Mouse (Mus musculus): ENCODE results near the gene Ppp1r2.
"Not testable (repeated sequence)": the region's sequence is repeated elsewhere in the genome, so short reads cannot be mapped to it uniquely, and the experiment has no call there.

Ppp1r2 gene

GRCm38 (mm10) chr16:31274674-31275460 is at the start of gene Ppp1r2:
Gene Ppp1r2, minus strand, starts transcription at chr16:31275277.
- in situ Hi-C loops (cut with MboI, MseI), result no loop called here

DNA sequence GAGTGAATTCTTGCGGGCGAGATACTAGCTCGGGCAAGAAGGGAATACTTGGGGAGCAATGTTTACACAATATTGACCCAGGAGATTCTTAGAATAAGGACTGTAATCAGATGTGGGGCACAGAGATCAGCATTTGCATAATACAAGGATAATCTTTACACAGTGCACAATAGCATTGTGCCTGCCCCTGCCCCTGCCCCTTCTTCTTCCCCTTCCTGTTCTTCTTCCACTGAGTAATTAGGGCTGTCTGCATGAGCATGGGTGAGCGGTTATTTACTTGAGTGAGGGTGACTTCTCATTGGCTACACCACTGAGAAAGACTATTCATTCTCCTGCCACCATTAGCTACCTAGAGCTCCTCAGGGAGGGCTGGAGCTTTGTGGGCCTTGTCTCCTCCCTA is 46.4 kb upstream of the Ppp1r2 start:
- in situ Hi-C loops (cut with MboI, MseI), result no loop called here

DNA sequence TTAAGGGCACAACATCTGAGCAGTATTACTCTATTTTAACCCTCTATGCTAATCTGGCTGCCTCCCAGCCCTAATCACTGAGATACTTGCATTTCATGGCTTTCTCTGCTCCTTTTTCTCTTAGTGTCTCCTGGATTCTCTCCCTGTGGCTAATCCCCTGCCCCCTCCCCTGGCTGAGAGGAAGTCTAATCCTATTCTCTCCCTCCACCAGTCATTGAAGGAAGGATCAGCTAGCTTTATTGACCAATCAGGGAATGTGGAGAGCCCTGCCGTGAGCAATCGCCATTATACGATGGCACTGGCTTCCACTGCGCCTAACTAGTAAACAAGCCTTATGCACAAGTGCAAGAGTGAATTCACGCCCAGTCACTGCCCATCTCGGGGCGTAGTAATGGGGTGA is 45.9 kb upstream of the Ppp1r2 start:
- in situ Hi-C loops (cut with MboI, MseI), result no loop called here

DNA sequence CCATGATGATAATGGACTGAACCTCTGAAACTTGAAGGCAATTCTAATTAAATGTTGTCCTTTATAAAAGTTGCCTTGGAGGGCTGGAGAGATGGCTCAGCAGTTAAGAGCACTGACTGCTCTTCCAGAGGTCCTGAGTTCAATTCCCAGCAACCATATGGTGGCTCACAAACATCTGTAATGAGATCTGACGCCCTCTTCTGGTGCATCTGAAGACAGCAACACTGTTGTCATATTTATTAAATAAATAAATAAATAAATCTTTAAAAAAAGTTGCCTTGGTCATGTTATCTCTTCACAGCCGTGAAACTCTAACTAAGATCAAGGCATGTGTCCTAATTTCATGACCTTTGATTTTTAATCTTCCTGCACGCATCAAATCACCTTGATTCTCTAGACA is 44.6 kb upstream of the Ppp1r2 start:
- in situ Hi-C loops (cut with MboI, MseI), result not testable (repeated sequence)

DNA sequence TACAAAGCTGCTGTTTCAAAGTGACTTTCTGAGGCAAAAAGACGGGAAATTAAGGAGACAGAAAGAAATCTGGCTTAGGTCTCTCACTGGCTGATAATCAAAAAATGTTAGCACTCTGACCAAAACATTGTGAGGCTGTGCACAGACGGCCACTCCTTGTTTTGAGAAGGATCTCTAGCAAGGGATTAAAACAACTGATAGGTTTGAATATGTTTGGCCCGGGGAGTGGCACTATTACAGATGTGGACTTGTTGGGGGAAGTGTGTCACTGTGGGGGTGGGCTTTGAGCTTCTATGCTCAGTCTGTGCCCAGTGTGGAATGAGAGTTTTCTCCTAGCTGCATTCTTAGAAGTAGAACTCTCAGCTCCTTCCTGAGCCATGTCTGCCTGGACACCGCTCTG is 44.2 kb upstream of the Ppp1r2 start:
- in situ Hi-C loops (cut with MboI, MseI), result no loop called here

DNA sequence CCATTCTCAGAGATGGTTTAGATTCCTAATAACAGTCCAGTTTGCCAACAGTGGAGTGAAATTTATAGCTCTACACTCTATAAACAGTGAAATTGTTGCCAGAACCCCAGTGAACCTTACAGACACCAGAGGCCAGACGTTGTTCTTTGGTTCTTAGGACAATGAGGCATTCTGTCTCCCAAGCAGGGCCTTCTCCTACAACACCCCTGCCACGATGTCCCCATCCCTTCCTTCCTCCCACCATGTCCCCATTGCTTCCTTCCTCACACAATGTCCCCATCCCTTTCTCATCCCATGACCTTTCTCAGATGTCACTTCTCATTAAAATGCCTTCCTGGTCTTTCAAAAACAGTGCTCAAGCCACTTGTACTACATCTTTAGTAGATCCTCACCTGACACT is 43.3 kb upstream of the Ppp1r2 start:
- in situ Hi-C loops (cut with MboI, MseI), result no loop called here

DNA sequence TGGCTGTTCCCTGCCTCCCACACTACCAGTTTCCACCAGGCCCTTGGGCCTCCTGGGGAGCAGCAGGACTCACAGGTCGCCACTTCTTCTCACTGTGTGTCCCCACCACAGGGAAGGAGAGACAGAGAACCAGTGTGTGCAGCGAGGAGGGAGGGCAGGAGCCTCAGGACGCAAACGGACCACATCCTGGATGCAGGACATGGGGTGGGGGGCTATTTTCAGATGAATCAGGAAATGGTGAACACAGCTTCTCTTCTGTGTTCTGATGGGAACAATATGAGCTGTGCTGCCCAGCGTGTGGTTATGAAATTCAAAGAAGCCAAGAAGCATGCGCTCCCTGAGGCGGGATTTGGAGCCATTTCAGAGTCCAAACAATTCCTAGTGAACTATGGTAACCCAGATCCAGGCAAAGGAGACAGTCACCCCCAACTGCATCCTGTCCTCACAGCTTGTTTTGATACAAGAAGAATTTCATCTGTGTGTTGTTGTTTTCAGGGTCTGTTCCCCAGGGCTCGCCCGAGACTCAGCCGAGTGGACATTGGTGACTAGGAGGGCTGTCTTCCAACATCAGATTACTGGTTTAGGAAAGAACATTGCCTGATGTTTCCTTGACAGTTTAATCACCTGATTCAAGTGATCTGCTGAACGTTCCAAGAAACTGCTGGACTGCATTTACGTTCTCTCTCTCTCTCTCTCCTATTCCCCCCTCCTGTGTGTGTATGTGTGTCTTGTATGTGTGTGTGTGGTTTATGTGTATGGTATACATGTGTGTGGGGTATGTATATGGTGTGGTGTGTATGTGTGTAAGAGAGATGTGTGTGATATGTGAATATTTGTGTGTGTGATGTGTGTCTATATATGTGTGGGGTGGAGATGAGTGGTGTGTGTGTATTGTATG is 41.4 kb upstream of the Ppp1r2 start:
- in situ Hi-C loops (cut with MboI, MseI), result not testable (repeated sequence)

DNA sequence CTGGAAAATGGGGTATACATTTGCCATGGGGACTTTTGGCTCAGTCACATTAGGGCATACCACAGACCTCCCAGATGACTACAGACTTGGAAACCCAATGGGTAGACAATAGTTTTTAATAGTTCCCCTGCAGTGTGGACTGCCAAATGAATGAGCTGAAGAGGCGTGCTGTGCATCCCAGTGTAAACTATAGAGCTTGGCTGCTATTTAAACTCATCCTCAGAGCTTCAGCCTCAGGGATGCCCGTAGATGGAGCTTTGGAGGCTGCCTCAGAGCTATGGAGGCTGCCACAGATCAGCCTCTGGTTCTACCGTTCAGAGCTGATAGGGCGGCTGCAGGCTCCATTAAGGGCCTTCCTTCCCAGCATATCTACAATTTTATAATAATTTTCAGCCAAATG is 40.2 kb upstream of the Ppp1r2 start:
- in situ Hi-C loops (cut with MboI, MseI), result no loop called here

GRCm38 (mm10) chr16:31314497-31315233 is 39.6 kb upstream of the Ppp1r2 start, which contains the start of gene Apod:
Gene Apod, minus strand, starts transcription at chr16:31314808.
- in situ Hi-C loops (cut with MboI, MseI), result no loop called here

GRCm38 (mm10) chr16:31313611-31314010 is 38.5 kb upstream of the Ppp1r2 start:
- in situ Hi-C loops (cut with MboI, MseI), result no loop called here

DNA sequence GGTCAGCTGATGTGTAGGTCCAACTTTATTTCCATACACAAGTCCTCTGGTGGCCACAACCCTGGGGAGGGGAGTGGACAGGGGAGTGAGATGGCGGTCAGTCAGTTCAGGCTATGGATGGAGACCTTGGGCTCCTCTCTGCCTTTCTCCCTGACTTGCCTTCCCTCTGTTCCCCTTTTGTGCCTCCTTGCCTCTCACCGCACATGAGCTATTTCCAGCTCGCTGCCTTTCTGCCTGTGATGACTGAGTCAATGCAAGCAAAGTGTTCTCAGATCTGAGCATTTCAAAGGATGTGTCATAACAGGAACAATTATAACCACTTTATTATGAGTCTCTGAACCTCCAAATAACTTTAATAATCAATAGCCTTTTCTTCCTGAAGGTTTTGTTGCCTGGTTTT is 37.2 kb upstream of the Ppp1r2 start:
- in situ Hi-C loops (cut with MboI, MseI), result no loop called here

GRCm38 (mm10) chr16:31305199-31305919 is 30.3 kb upstream of the Ppp1r2 start:
- in situ Hi-C loops (cut with MboI, MseI), result no loop called here

DNA sequence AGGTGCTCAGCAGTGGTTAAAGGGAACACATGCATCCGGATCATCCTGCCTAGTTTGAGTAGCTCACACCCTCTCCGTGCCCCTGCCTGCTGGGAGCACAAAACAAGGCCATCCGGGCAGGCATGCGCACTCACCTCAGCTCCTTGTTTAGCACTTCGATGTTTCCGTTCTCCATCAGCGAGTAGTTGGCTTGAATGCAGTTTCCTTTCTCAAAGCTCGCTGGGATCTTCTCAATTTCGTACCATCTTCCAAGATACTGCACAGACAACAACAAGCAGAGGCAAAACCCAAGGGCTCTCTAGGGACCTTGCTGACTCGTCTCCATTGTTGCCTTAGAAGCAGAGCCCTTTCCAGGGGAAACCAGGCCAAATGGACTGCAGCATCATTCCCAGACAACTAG is 28.2 kb upstream of the Ppp1r2 start:
- in situ Hi-C loops (cut with MboI, MseI), result no loop called here

DNA sequence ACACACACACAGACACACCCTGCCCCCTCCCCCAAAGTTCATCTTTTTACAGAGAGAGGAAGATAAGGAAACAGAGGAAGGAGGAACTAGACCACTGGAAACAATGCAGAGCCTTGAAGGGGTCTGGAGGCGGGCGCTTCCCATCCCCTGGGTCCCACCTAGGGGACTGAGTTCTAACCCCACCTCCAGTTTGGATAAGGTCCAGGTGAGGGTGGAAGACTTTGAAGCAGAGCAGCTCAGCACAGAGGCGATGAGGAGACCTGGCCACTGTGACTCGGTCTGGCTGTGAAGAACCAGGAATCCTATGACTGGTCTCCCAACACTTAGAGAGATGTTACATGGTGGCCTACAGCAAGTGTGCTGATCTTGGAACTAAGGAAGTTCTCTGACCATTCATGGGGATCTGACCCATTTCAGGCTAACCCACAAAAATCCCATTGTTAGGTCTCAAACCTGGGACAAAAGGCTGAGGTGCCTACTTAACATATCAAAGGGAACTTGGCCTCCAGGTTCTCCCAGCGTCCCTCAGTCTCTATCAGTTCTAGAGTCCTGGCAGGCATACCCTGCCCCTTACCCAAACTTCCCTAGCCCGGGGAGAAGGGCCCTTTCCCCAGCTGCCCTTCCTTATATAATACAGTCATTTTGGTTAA is 25.9 kb upstream of the Ppp1r2 start:
- in situ Hi-C loops (cut with MboI, MseI), result no loop called here

DNA sequence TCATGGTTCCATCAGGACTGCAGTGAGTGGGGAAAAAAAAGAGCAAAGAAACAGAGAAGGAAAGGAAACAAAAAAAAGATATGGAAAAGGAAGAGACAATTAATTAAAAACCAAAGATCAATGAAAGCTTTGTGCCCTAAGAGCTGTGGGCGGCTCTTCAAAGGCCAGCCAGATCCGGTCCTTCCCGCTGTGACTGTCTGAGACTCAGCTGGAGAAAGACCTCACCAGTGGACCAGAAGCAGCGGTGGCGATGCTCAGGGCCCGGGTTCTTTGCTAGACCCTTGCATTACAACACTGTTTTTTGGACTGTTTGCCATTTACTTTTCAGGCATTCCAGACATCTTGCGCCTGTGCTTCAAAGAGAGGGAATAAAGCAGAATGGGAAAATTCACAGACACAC is 25.4 kb upstream of the Ppp1r2 start:
- in situ Hi-C loops (cut with MboI, MseI), result no loop called here

- in situ Hi-C loops (cut with MboI, MseI), result no loop called here
Observed at GRCm38 (mm10) chr16:31299960-31300353, 24.9 kb upstream of the Ppp1r2 start.

- in situ Hi-C loops (cut with MboI, MseI), result no loop called here
Observed at GRCm38 (mm10) chr16:31299164-31299959, 24.3 kb upstream of the Ppp1r2 start.

GRCm38 (mm10) chr16:31297113-31297512 is 22.0 kb upstream of the Ppp1r2 start:
- in situ Hi-C loops (cut with MboI, MseI), result no loop called here

GRCm38 (mm10) chr16:31293761-31294160 is 18.7 kb upstream of the Ppp1r2 start:
- in situ Hi-C loops (cut with MboI, MseI), result no loop called here

- in situ Hi-C loops (cut with MboI, MseI), result no loop called here
Observed at GRCm38 (mm10) chr16:31290751-31291365, 15.8 kb upstream of the Ppp1r2 start.

Data from regulatory T cell (primary cell).